Comparison of ENCODE assay signal across 8 mouse cellular contexts in the genomic region with DNA sequence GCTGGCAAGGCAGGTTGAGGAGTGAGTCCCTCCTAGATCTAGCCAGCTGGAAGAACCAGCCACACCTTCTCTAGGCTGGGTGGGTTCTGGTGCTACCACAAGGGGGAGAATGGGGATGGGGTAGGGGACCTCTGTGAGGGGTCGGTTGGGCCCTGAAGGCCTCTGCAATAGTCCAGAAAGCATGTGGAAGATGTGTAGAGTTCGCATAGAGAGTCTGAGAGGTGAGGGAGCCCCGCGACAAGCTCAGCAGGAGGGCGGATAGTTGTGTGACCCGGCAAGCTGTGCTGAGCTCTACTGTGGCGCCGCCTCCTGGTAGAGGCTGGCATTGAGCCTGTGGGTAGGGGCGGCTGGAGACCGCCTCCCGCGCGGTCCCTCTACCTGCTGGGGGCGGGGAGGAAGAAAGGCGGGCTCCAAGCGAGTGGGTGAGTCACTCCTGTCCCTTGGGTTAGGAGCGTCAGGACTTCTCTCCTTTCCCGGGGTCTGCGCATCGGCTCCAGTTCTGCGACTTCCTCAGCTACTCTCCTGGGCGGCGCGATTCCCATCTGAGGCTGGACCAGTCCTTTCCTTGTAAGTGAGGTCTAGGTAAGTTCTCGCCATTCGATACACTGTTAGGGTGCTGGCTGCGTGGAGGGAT.
DNase-seq lines count a peak whose midpoint lies in the region; ATAC-seq and TF ChIP-seq lines count a peak whose summit lies in the region.

No protein-coding gene starts in this region.

- TF ChIP-seq POLR2A in myocyte (IDR thresholded peaks at IDR 0.05; ENCODE audit: insufficient read length, low read depth) = no peak

- H3K4me2 ChIP-seq in kidney, embryonic 15.5 days = peak overlapping the region; percentile 58
- H3K4me2 ChIP-seq in myocyte (ENCODE audit: low read depth) = peak overlapping the region; percentile 72
- H3K4me2 ChIP-seq in stomach, postnatal 0 days (replicated peaks; ENCODE audit: low read depth) = peak overlapping the region; percentile 51

- TF ChIP-seq CTCF in gastrocnemius, adult 2 months (IDR thresholded peaks at IDR 0.05) = peak; percentile 31; the same call in 1 of the 2 replicates
- TF ChIP-seq CTCF in stomach, postnatal 0 days (IDR thresholded peaks at IDR 0.05; ENCODE audit: low read depth) = peak; percentile 71

- ATAC-seq in kidney, embryonic 15.5 days (replicated peaks; ENCODE audit: low FRiP score) = peak; percentile 86
- peak; percentile 94 for ATAC-seq in stomach, postnatal 0 days (ENCODE audit: low FRiP score, low TSS enrichment)

- H3K79me2 ChIP-seq in myocyte (ENCODE audit: control insufficient read depth, insufficient read depth) = peaks cover 19% of the 10 kb centered on the region

- TF ChIP-seq EP300 in stomach, postnatal 0 days (optimal IDR thresholded peaks at IDR 0.05) = no peak

- H3K4me1 ChIP-seq in kidney, embryonic 15.5 days = no peaks in the 10 kb centered on the region
- no peaks in the 10 kb centered on the region for H3K4me1 ChIP-seq in stomach, postnatal 0 days (replicated peaks; ENCODE audit: control insufficient read depth, insufficient read depth)

- no peak overlapping the region for H3ac ChIP-seq in myocyte (ENCODE audit: control insufficient read depth, insufficient read length)

- H3K4me3 ChIP-seq in gastrocnemius, adult 2 months = peak overlapping the region; percentile 53
- peak overlapping the region; percentile 42 for H3K4me3 ChIP-seq in kidney, embryonic 15.5 days (replicated peaks)
- H3K4me3 ChIP-seq in myocyte = peak overlapping the region; percentile 36
- peak overlapping the region; percentile 34 for H3K4me3 ChIP-seq in stomach, postnatal 0 days (ENCODE audit: low read depth, low read length)

- DNase-seq in gastrocnemius, adult 2 months = peak; percentile 19
- no peak for DNase-seq in gastrocnemius, adult 18-20 months (ENCODE audit: low spot score)
- peak; percentile 44 to 56 for DNase-seq in cerebellum, postnatal 10 days
- DNase-seq in frontal cortex, postnatal 36 days (ENCODE audit: low spot score in 2 of 2) = peak; percentile 16 to 37
- peak; percentile 62 for DNase-seq in liver
- DNase-seq in stomach, postnatal 0 days (ENCODE audit: low spot score) = peak; percentile 83

- 20% methylated on average over 22 of the region's 27 CpGs for WGBS in kidney, embryonic 15.5 days
- 13% methylated on average over 22 of the region's 27 CpGs for WGBS in stomach, postnatal 0 days

- H3K27ac ChIP-seq in gastrocnemius, adult 2 months = no peak overlapping the region
- H3K27ac ChIP-seq in kidney, embryonic 15.5 days = no peak overlapping the region
- H3K27ac ChIP-seq in stomach, postnatal 0 days (replicated peaks) = no peak overlapping the region

- H3K9ac ChIP-seq in kidney, embryonic 15.5 days = 0 out of 2 replicates have a peak overlapping the region, but pooled peaks have one; percentile 7
- H3K9ac ChIP-seq in stomach, postnatal 0 days (ENCODE audit: low read length) = peak overlapping the region; percentile 18; the same call in 1 of the 2 replicates

- intact Hi-C loops in gastrocnemius, adult 2 months (cut with DNase I) = no loop called here

- H3K36me3 ChIP-seq in kidney, embryonic 15.5 days = no peaks in the 10 kb centered on the region
- no peaks in the 10 kb centered on the region for H3K36me3 ChIP-seq in myocyte (ENCODE audit: control insufficient read depth, insufficient read depth)
- H3K36me3 ChIP-seq in stomach, postnatal 0 days (ENCODE audit: control insufficient read depth, insufficient read depth, low read length) = no peaks in the 10 kb centered on the region

- H3K9me3 ChIP-seq in kidney, embryonic 15.5 days (replicated peaks) = no peaks in the 10 kb centered on the region
- no peaks in the 10 kb centered on the region for H3K9me3 ChIP-seq in stomach, postnatal 0 days (ENCODE audit: control insufficient read depth, low read length)

- no peaks in the 10 kb centered on the region for H3K27me3 ChIP-seq in kidney, embryonic 15.5 days
- no peaks in the 10 kb centered on the region for H3K27me3 ChIP-seq in myocyte (ENCODE audit: control insufficient read depth, insufficient read depth, insufficient read length)
- H3K27me3 ChIP-seq in stomach, postnatal 0 days (ENCODE audit: control insufficient read depth, insufficient read depth, low read length) = no peaks in the 10 kb centered on the region

TF ChIP-seq in myocyte, 11 proteins besides CTCF, POLR2A, EP300 and RAD21:
- TF ChIP-seq MYOG (IDR thresholded peaks at IDR 0.05; ENCODE audit: control insufficient read depth in 1 of 3, insufficient read depth in 1 of 3, insufficient read length in 2 of 3, low read depth in 2 of 3) (no peak), MAX (IDR thresholded peaks at IDR 0.05; ENCODE audit: low read depth) (no peak), CEBPB (IDR thresholded peaks at IDR 0.05; ENCODE audit: insufficient read depth, poor library complexity, severe bottlenecking) (no peak), POLR2AphosphoS2 (IDR thresholded peaks at IDR 0.05; ENCODE audit: insufficient read length, low read depth) (no peak), REST (IDR thresholded peaks at IDR 0.05; ENCODE audit: insufficient read depth, insufficient read length) (no peak), TCF3 (IDR thresholded peaks at IDR 0.05; ENCODE audit: insufficient read length, low read depth) (no peak), E2F4 (IDR thresholded peaks at IDR 0.05; ENCODE audit: insufficient read depth) (no peak), MYOD1 (IDR thresholded peaks at IDR 0.05; ENCODE audit: control insufficient read depth in 1 of 3, insufficient read length in 2 of 3, low read depth in 2 of 3) (no peak), TCF12 (IDR thresholded peaks at IDR 0.05; ENCODE audit: insufficient read depth, poor library complexity, severe bottlenecking) (no peak), USF1 (IDR thresholded peaks at IDR 0.05; ENCODE audit: low read depth) (no peak), SRF (IDR thresholded peaks at IDR 0.05; ENCODE audit: control insufficient read depth, insufficient read length, low read depth) (no peak)
